Mouse (Mus musculus) heart, adult 2 months (tissue): ENCODE measurements around the gene Abhd6.

Experiments used
- CTCF ChIP-seq: fragments of 200-600 bp; IDR thresholded peaks from 2 replicates; pipeline ENCODE4 v1.8.1; 2022; ENCODE audit warnings: antibody characterized with exemption, mild to moderate bottlenecking, moderate library complexity
- EP300 ChIP-seq: fragments of 200-500 bp; IDR thresholded peaks from 2 replicates; pipeline ENCODE4 v1.6.1; 2011; ENCODE audit warnings: low read depth, low read length, control low read depth; ENCODE audit not compliant: insufficient read depth
- POLR2A ChIP-seq: fragments of 200-500 bp; IDR thresholded peaks from 2 replicates; pipeline ENCODE4 v1.6.1; 2011; ENCODE audit warnings: mild to moderate bottlenecking, low read depth, low read length, control low read depth; ENCODE audit not compliant: insufficient read depth

DNA sequence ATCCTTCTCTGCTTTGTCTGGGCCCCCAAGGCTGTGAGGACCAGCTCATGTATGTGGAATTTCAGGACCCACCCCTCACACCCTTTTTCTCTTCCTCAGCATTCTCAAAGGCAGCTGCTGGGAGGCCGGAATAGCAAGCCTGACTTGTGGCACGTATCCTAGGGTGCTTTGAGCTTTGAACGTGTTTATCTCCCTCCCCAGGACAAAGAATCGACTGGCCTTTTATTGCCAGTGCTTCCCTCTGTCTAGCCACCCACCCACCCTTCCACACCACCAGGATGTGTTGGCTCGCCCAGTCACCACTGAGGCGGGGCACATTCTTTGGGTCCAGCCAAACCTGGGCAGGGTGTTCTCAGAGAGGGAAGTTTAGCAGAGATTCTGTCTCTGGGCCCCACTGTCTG is 48.6 kb upstream of the Abhd6 start:
- TF ChIP-seq EP300 (peak; percentile 50; the same call in 1 of the 2 replicates), CTCF (no peak), POLR2A (no peak)
